Mouse (Mus musculus): ENCODE data around the gene Slc22a17. TPM values are rescaled to one million over a fixed set of nuclear protein-coding genes. Genes with fewer than 3 reads are reported as not detected.
"Not testable (repeated sequence)": the region's sequence is repeated elsewhere in the genome, so short reads cannot be mapped to it uniquely, and the experiment has no call there.

The Slc22a17 gene
- polyA plus RNA-seq (2015; fragmentation: Nextera tagmentation; extraction: Ambion mirVana) = 29.2 and 32.2 TPM in 2 replicates

DNA sequence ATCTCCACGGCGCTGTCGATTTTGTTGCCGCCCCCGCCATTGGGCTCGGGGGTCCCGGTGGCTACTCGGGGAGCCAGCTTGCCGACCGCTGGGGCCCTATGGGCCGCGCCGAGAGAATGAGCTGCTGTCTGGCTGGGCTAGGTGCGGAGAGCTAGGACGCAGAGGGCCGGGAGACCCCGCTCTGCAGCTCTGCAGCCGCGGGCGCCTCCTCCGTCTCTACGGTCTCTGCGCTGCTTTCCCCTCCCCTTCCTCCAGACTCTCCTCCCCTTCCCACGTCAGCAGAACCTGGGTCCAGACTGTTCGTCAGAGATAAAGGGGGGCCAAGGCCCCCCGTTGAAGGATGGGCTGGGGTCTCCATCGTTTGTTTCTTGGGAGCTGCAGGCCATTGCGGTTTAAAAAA lies at the start of gene Slc22a17:
Slc22a17 (minus strand) TSS at position 247 of the 400 bp plus-strand sequence.
- Histone ChIP-seq H3K36me3 (ENCODE audit: control insufficient read depth, insufficient read depth, low read length) (no peaks in the 10 kb centered on the region; the same call in 1 of the 2 replicates), H3K27me3 (ENCODE audit: control insufficient read depth, insufficient read depth, low read length) (no peaks in the 10 kb centered on the region), H3K4me2 (ENCODE audit: low read depth, low read length) (peak within 1 kb of the TSS; percentile 90), H3K9ac (ENCODE audit: low read length) (peak within 1 kb of the TSS; percentile 90), H3K4me3 (replicated peaks; ENCODE audit: low read length) (peak within 1 kb of the TSS; percentile 84), H3K9me3 (replicated peaks; ENCODE audit: control insufficient read depth, low read length) (no peaks in the 10 kb centered on the region), H3K4me1 (ENCODE audit: control insufficient read depth, insufficient read depth, low read length) (peaks cover 7% of the 10 kb centered on the region), H3K27ac (ENCODE audit: low read length) (peak within 1 kb of the TSS; percentile 74)
- WGBS = 0% methylated on average over 28 of the region's 28 CpGs
- ATAC-seq (ENCODE audit: insufficient read depth, low FRiP score) = peak; percentile 92

GRCm38 (mm10) chr14:54962714-54963113 lies 49.8 kb upstream of the Slc22a17 start:
- Histone ChIP-seq H3K4me1 (ENCODE audit: control insufficient read depth, insufficient read depth, low read length) (no peaks in the 10 kb centered on the region), H3K4me3 (replicated peaks; ENCODE audit: low read length) (no peak overlapping the region), H3K27me3 (ENCODE audit: control insufficient read depth, insufficient read depth, low read length) (no peaks in the 10 kb centered on the region), H3K9ac (ENCODE audit: low read length) (no peak overlapping the region), H3K9me3 (replicated peaks; ENCODE audit: control insufficient read depth, low read length) (no peaks in the 10 kb centered on the region), H3K27ac (ENCODE audit: low read length) (no peak overlapping the region), H3K36me3 (ENCODE audit: control insufficient read depth, insufficient read depth, low read length) (no peaks in the 10 kb centered on the region), H3K4me2 (ENCODE audit: low read depth, low read length) (no peak overlapping the region)
- ATAC-seq (ENCODE audit: insufficient read depth, low FRiP score) = no peak
- WGBS = 70% methylated on average over 7 of the region's 7 CpGs

- H3K4me2 ChIP-seq (ENCODE audit: low read depth, low read length) = no peak overlapping the region
- no peak overlapping the region for H3K9ac ChIP-seq (ENCODE audit: low read length)
- H3K9me3 ChIP-seq (replicated peaks; ENCODE audit: control insufficient read depth, low read length) = no peaks in the 10 kb centered on the region
- 81% methylated on average over 5 of the region's 5 CpGs for WGBS
- H3K36me3 ChIP-seq (ENCODE audit: control insufficient read depth, insufficient read depth, low read length) = no peaks in the 10 kb centered on the region
- H3K27me3 ChIP-seq (ENCODE audit: control insufficient read depth, insufficient read depth, low read length) = no peaks in the 10 kb centered on the region
- ATAC-seq (ENCODE audit: insufficient read depth, low FRiP score) = no peak
- H3K4me3 ChIP-seq (replicated peaks; ENCODE audit: low read length) = no peak overlapping the region
- H3K4me1 ChIP-seq (ENCODE audit: control insufficient read depth, insufficient read depth, low read length) = no peaks in the 10 kb centered on the region
- no peak overlapping the region for H3K27ac ChIP-seq (ENCODE audit: low read length)
Measured at GRCm38 (mm10) chr14:54961487-54961886, 48.6 kb upstream of the Slc22a17 start.

- H3K9ac ChIP-seq (ENCODE audit: low read length) = no peak overlapping the region
- H3K9me3 ChIP-seq (replicated peaks; ENCODE audit: control insufficient read depth, low read length) = no peaks in the 10 kb centered on the region
- WGBS = 57% methylated on average over 10 of the region's 10 CpGs
- H3K27ac ChIP-seq (ENCODE audit: low read length) = no peak overlapping the region
- no peak overlapping the region for H3K4me3 ChIP-seq (replicated peaks; ENCODE audit: low read length)
- no peaks in the 10 kb centered on the region for H3K27me3 ChIP-seq (ENCODE audit: control insufficient read depth, insufficient read depth, low read length)
- no peaks in the 10 kb centered on the region for H3K4me1 ChIP-seq (ENCODE audit: control insufficient read depth, insufficient read depth, low read length)
- no peak for ATAC-seq (ENCODE audit: insufficient read depth, low FRiP score)
- H3K4me2 ChIP-seq (ENCODE audit: low read depth, low read length) = no peak overlapping the region
- no peaks in the 10 kb centered on the region for H3K36me3 ChIP-seq (ENCODE audit: control insufficient read depth, insufficient read depth, low read length)
Measured at GRCm38 (mm10) chr14:54960769-54961168, 47.8 kb upstream of the Slc22a17 start.

DNA sequence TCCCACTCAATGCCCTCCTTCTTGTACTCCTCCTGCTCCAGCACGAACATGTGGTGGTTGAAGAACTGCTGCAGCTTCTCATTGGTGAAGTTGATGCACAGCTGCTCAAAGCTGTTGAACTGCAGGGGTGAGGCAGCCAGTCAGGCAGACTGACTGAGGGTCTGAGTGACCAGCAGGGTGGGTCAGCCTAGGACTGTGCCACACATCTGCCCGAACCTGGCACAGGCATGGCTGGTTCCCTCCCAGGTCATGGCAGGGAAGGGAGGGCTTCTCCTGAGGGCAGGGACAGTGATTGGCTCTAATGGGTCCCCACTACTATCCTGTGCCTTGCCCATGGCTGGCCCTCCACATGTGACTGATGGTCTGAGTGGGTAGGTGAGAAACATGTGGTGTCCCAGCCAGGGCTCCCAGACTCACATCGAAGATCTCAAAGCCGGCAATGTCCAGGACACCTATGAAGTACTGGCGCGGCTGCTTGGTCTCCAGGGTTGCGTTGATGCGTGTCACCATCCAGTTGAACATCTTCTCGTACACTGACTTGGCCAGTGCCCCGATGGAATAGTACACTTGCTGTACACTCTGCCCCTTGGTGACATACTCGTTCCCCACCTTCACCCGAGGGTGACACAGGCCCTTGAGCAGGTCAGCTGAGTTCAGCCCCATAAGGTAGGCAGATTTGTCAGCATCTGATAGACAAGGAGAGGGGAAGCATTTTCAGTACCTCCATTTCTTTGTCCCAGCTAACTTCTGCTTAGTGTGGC lies 47.1 kb upstream of the Slc22a17 start:
- H3K27me3 ChIP-seq (ENCODE audit: control insufficient read depth, insufficient read depth, low read length); H3K9me3 ChIP-seq (replicated peaks; ENCODE audit: control insufficient read depth, low read length); H3K4me2 ChIP-seq (ENCODE audit: low read depth, low read length); H3K9ac ChIP-seq (ENCODE audit: low read length); H3K36me3 ChIP-seq (ENCODE audit: control insufficient read depth, insufficient read depth, low read length); ATAC-seq (ENCODE audit: insufficient read depth, low FRiP score); H3K4me1 ChIP-seq (ENCODE audit: control insufficient read depth, insufficient read depth, low read length); H3K27ac ChIP-seq (ENCODE audit: low read length); H3K4me3 ChIP-seq (replicated peaks; ENCODE audit: low read length): not testable (repeated sequence)
- WGBS = 89% methylated on average over 12 of the region's 12 CpGs

GRCm38 (mm10) chr14:54959197-54959596 lies 46.3 kb upstream of the Slc22a17 start:
- Histone ChIP-seq H3K9ac (ENCODE audit: low read length) (no peak overlapping the region), H3K4me2 (ENCODE audit: low read depth, low read length) (no peak overlapping the region), H3K4me1 (ENCODE audit: control insufficient read depth, insufficient read depth, low read length) (no peaks in the 10 kb centered on the region), H3K27ac (ENCODE audit: low read length) (no peak overlapping the region), H3K4me3 (replicated peaks; ENCODE audit: low read length) (no peak overlapping the region), H3K27me3 (ENCODE audit: control insufficient read depth, insufficient read depth, low read length) (no peaks in the 10 kb centered on the region), H3K36me3 (ENCODE audit: control insufficient read depth, insufficient read depth, low read length) (no peaks in the 10 kb centered on the region), H3K9me3 (replicated peaks; ENCODE audit: control insufficient read depth, low read length) (no peaks in the 10 kb centered on the region)
- WGBS = 85% methylated on average over 3 of the region's 3 CpGs
- no peak for ATAC-seq (ENCODE audit: insufficient read depth, low FRiP score)

DNA sequence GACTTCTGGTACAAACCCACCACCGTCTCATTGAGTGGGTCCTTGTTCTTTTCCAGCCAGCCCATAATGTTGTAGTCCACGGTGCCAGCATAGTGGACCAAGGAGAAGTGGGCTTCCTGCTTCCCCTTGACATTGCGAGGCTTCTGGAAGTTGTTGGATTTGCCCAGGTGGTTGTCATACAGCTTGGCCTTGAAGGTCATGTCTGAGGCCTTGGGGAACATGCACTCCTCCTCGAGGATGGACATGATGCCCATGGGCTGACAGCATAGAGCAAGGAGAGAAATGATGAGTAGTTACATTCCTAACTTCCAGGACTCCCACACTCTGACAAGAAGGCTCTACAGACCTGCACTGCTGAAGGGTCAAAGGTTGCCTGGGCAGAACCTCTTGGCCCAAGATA lies 45.6 kb upstream of the Slc22a17 start:
- no peak overlapping the region for H3K9ac ChIP-seq (ENCODE audit: low read length)
- H3K9me3 ChIP-seq (replicated peaks; ENCODE audit: control insufficient read depth, low read length) = no peaks in the 10 kb centered on the region
- H3K27me3 ChIP-seq (ENCODE audit: control insufficient read depth, insufficient read depth, low read length) = no peaks in the 10 kb centered on the region
- no peaks in the 10 kb centered on the region for H3K36me3 ChIP-seq (ENCODE audit: control insufficient read depth, insufficient read depth, low read length)
- H3K4me3 ChIP-seq (replicated peaks; ENCODE audit: low read length) = no peak overlapping the region
- 82% methylated on average over 4 of the region's 4 CpGs for WGBS
- H3K4me2 ChIP-seq (ENCODE audit: low read depth, low read length) = no peak overlapping the region
- H3K4me1 ChIP-seq (ENCODE audit: control insufficient read depth, insufficient read depth, low read length) = no peaks in the 10 kb centered on the region
- no peak overlapping the region for H3K27ac ChIP-seq (ENCODE audit: low read length)
- ATAC-seq (ENCODE audit: insufficient read depth, low FRiP score) = no peak

GRCm38 (mm10) chr14:54956533-54956932 lies 43.6 kb upstream of the Slc22a17 start:
- Histone ChIP-seq H3K4me3 (replicated peaks; ENCODE audit: low read length) (no peak overlapping the region), H3K27ac (ENCODE audit: low read length) (no peak overlapping the region), H3K4me2 (ENCODE audit: low read depth, low read length) (no peak overlapping the region), H3K9me3 (replicated peaks; ENCODE audit: control insufficient read depth, low read length) (no peaks in the 10 kb centered on the region), H3K9ac (ENCODE audit: low read length) (no peak overlapping the region), H3K4me1 (ENCODE audit: control insufficient read depth, insufficient read depth, low read length) (no peaks in the 10 kb centered on the region), H3K27me3 (ENCODE audit: control insufficient read depth, insufficient read depth, low read length) (no peaks in the 10 kb centered on the region), H3K36me3 (ENCODE audit: control insufficient read depth, insufficient read depth, low read length) (no peaks in the 10 kb centered on the region)
- no peak for ATAC-seq (ENCODE audit: insufficient read depth, low FRiP score)
- WGBS = 78% methylated on average over 9 of the region's 9 CpGs

DNA sequence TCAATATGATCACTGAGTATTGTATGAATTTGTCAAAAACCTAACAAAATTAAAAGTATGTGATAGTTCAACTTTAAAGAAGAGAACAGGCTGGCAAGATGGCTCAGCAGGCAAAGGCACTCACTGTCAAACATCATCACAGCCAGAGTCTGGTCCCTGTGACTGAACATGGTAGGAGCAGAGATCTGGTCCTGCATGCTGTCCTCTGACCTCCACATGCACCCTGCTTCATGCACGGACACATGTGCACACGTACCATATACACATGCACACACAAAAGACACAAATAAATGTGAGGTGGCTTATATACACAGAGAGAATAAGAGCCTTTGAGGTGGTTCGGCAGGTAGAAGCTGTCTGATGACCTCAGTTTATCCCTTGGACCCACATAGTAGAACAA lies 42.5 kb upstream of the Slc22a17 start:
- no peak for ATAC-seq (ENCODE audit: insufficient read depth, low FRiP score)
- no peak overlapping the region for H3K27ac ChIP-seq (ENCODE audit: low read length)
- no peaks in the 10 kb centered on the region for H3K27me3 ChIP-seq (ENCODE audit: control insufficient read depth, insufficient read depth, low read length)
- H3K36me3 ChIP-seq (ENCODE audit: control insufficient read depth, insufficient read depth, low read length) = no peaks in the 10 kb centered on the region
- WGBS = 72% methylated on average over 3 of the region's 3 CpGs
- H3K9me3 ChIP-seq (replicated peaks; ENCODE audit: control insufficient read depth, low read length) = no peaks in the 10 kb centered on the region
- H3K4me3 ChIP-seq (replicated peaks; ENCODE audit: low read length) = no peak overlapping the region
- no peaks in the 10 kb centered on the region for H3K4me1 ChIP-seq (ENCODE audit: control insufficient read depth, insufficient read depth, low read length)
- no peak overlapping the region for H3K9ac ChIP-seq (ENCODE audit: low read length)
- no peak overlapping the region for H3K4me2 ChIP-seq (ENCODE audit: low read depth, low read length)
